Mouse (Mus musculus) myocyte (in vitro differentiated cells): ENCODE measurements around the gene Bfsp2.

ENCODE experiments used
- E2F4 ChIP-seq: IDR thresholded peaks from one replicate; pipeline ENCODE4 v1.6.1; 2011; ENCODE audit warnings: mild to moderate bottlenecking, control low read depth, moderate library complexity; ENCODE audit not compliant: insufficient read depth
- MAX ChIP-seq: IDR thresholded peaks from one replicate; pipeline ENCODE4 v1.6.1; 2011; ENCODE audit warnings: low read depth, mild to moderate bottlenecking, control low read depth
- MYOD1 ChIP-seq, 3 experiments: IDR thresholded peaks; one replicate each; pipeline ENCODE4 v1.6.1; 2011; ENCODE audit warnings: control low read depth in 2 of 3, low read depth in 2 of 3, mild to moderate bottlenecking in 2 of 3, moderate library complexity in 1 of 3; ENCODE audit not compliant: insufficient read length in 2 of 3, control insufficient read depth in 1 of 3
- POLR2A ChIP-seq: IDR thresholded peaks from one replicate; pipeline ENCODE4 v1.6.1; 2011; ENCODE audit warnings: low read depth, mild to moderate bottlenecking, control low read depth, moderate library complexity; ENCODE audit not compliant: insufficient read length
- POLR2AphosphoS2 ChIP-seq: IDR thresholded peaks from one replicate; pipeline ENCODE4 v1.6.1; 2011; ENCODE audit warnings: low read depth, control low read depth; ENCODE audit not compliant: insufficient read length
- TCF12 ChIP-seq: IDR thresholded peaks from one replicate; pipeline ENCODE4 v1.6.1; 2011; ENCODE audit warnings: mild to moderate bottlenecking, control low read depth; ENCODE audit not compliant: poor library complexity, insufficient read depth, severe bottlenecking
- TCF3 ChIP-seq: IDR thresholded peaks from one replicate; pipeline ENCODE4 v1.6.1; 2011; ENCODE audit warnings: low read depth, control low read depth; ENCODE audit not compliant: insufficient read length
- USF1 ChIP-seq: IDR thresholded peaks from one replicate; pipeline ENCODE4 v1.6.1; 2011; ENCODE audit warnings: low read depth, mild to moderate bottlenecking, control low read depth, moderate library complexity

GRCm38 (mm10) chr9:103473915-103474688, 6.1 kb downstream of the Bfsp2 start:
- TF ChIP-seq POLR2A (no peak), MAX (no peak), MYOD1 (IDR thresholded peaks at IDR 0.05; ENCODE audit: control insufficient read depth in 1 of 3, insufficient read length in 2 of 3, low read depth in 2 of 3) (no peak), USF1 (no peak), TCF12 (no peak), POLR2AphosphoS2 (no peak), E2F4 (no peak), TCF3 (no peak)
